Mouse (Mus musculus): Measurements from ENCODE around the gene Ankrd33b. TPM values are rescaled to one million over a fixed set of nuclear protein-coding genes. Genes with fewer than 3 reads are reported as not detected.
A peak's percentile ranks its signal among the peaks of the same experiment; 100 is the strongest.

Gene Ankrd33b
- polyA plus RNA-seq, 2 experiments = 0.52 to 0.59 TPM

DNA sequence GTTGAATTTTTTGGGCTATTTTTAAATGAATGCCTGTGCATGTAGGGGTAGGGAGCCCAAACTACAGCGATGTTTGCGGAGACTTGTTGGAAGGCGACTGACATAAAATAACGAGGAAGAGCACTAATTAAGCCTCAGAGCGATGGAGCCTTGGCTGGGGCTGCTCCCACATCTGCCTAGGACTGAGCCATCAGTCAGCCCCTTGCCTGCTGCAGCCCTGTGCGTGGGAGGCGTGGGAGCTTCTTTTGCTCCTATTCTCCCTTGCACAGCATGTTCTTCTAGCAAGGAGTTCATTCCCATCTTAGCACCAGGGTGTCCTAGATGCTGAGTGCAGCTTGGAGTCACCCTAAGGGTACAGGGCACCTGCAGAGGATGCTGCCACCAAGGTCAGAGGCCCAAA lies 25.2 kb upstream of the Ankrd33b start:
- Histone ChIP-seq H3K9ac (ENCODE audit: low read depth, low read length, severe bottlenecking) (no peak overlapping the region), H3K4me1 (ENCODE audit: control insufficient read depth, insufficient read depth, low read length) (no peaks in the 10 kb centered on the region), H3K36me3 (ENCODE audit: control insufficient read depth, insufficient read depth, low read length) (no peaks in the 10 kb centered on the region), H3K4me2 (replicated peaks; ENCODE audit: low read depth, low read length, severe bottlenecking) (no peak overlapping the region), H3K27ac (replicated peaks; ENCODE audit: low read depth, low read length) (no peak overlapping the region), H3K9me3 (ENCODE audit: control insufficient read depth, low read length) (no peaks in the 10 kb centered on the region), H3K4me3 (replicated peaks; ENCODE audit: low read length) (no peak overlapping the region), H3K27me3 (ENCODE audit: control insufficient read depth, insufficient read depth, low read length) (no peaks in the 10 kb centered on the region)
- WGBS = 71% methylated on average over 7 of the region's 7 CpGs
- no peak for TF ChIP-seq POLR2A (IDR thresholded peaks at IDR 0.05; ENCODE audit: borderline replicate concordance, extremely low read depth, insufficient read depth, insufficient read length)
- ATAC-seq (ENCODE audit: low FRiP score, low read depth) (no peak), DNase-seq (ENCODE audit: low spot score) (no peak)

- no peak for DNase-seq (ENCODE audit: low spot score)
- H3K9ac ChIP-seq (ENCODE audit: low read depth, low read length, severe bottlenecking) = no peak overlapping the region
- H3K36me3 ChIP-seq (ENCODE audit: control insufficient read depth, insufficient read depth, low read length) = no peaks in the 10 kb centered on the region
- no peak for ATAC-seq (ENCODE audit: low FRiP score, low read depth)
- 0 out of 2 replicates have a peak, but pooled peaks cover 2% of the 10 kb centered on the region for H3K9me3 ChIP-seq (ENCODE audit: control insufficient read depth, low read length)
- no peak for TF ChIP-seq POLR2A (IDR thresholded peaks at IDR 0.05; ENCODE audit: borderline replicate concordance, extremely low read depth, insufficient read depth, insufficient read length)
- H3K4me3 ChIP-seq (replicated peaks; ENCODE audit: low read length) = no peak overlapping the region
- no peaks in the 10 kb centered on the region for H3K27me3 ChIP-seq (ENCODE audit: control insufficient read depth, insufficient read depth, low read length)
- H3K27ac ChIP-seq (replicated peaks; ENCODE audit: low read depth, low read length) = no peak overlapping the region
- 89% methylated on average over 4 of the region's 4 CpGs for WGBS
- no peak overlapping the region for H3K4me2 ChIP-seq (replicated peaks; ENCODE audit: low read depth, low read length, severe bottlenecking)
- no peaks in the 10 kb centered on the region for H3K4me1 ChIP-seq (ENCODE audit: control insufficient read depth, insufficient read depth, low read length)
These were observed 24.6 kb upstream of the Ankrd33b start for GRCm38 (mm10) chr15:31392135-31392534.

GRCm38 (mm10) chr15:31381936-31382468 lies 14.5 kb upstream of the Ankrd33b start:
- 0 out of 2 replicates have a peak, but pooled peaks cover 1% of the 10 kb centered on the region for H3K9me3 ChIP-seq (ENCODE audit: control insufficient read depth, low read length)
- H3K36me3 ChIP-seq (ENCODE audit: control insufficient read depth, insufficient read depth, low read length) = no peaks in the 10 kb centered on the region
- no peak overlapping the region for H3K4me2 ChIP-seq (replicated peaks; ENCODE audit: low read depth, low read length, severe bottlenecking)
- H3K4me1 ChIP-seq (ENCODE audit: control insufficient read depth, insufficient read depth, low read length) = no peaks in the 10 kb centered on the region
- WGBS = 73% methylated on average over 11 of the region's 11 CpGs
- no peak for TF ChIP-seq POLR2A (IDR thresholded peaks at IDR 0.05; ENCODE audit: borderline replicate concordance, extremely low read depth, insufficient read depth, insufficient read length)
- H3K4me3 ChIP-seq (replicated peaks; ENCODE audit: low read length) = no peak overlapping the region
- H3K27ac ChIP-seq (replicated peaks; ENCODE audit: low read depth, low read length) = no peak overlapping the region
- ATAC-seq (ENCODE audit: low FRiP score, low read depth) (no peak), DNase-seq (ENCODE audit: low spot score) (no peak)
- no peaks in the 10 kb centered on the region for H3K27me3 ChIP-seq (ENCODE audit: control insufficient read depth, insufficient read depth, low read length)
- H3K9ac ChIP-seq (ENCODE audit: low read depth, low read length, severe bottlenecking) = no peak overlapping the region

- DNase-seq (ENCODE audit: low spot score) = no peak
- Histone ChIP-seq H3K36me3 (ENCODE audit: control insufficient read depth, insufficient read depth, low read length) (no peaks in the 10 kb centered on the region), H3K4me2 (replicated peaks; ENCODE audit: low read depth, low read length, severe bottlenecking) (no peak overlapping the region), H3K27me3 (ENCODE audit: control insufficient read depth, insufficient read depth, low read length) (no peaks in the 10 kb centered on the region), H3K27ac (replicated peaks; ENCODE audit: low read depth, low read length) (no peak overlapping the region), H3K9me3 (ENCODE audit: control insufficient read depth, low read length) (no peaks in the 10 kb centered on the region), H3K4me3 (replicated peaks; ENCODE audit: low read length) (no peak overlapping the region), H3K4me1 (ENCODE audit: control insufficient read depth, insufficient read depth, low read length) (no peaks in the 10 kb centered on the region), H3K9ac (ENCODE audit: low read depth, low read length, severe bottlenecking) (no peak overlapping the region)
- 87% methylated on average over 3 of the region's 3 CpGs for WGBS
- ATAC-seq (ENCODE audit: low FRiP score, low read depth) = no peak
- TF ChIP-seq POLR2A (IDR thresholded peaks at IDR 0.05; ENCODE audit: borderline replicate concordance, extremely low read depth, insufficient read depth, insufficient read length) = no peak
These were observed 11.9 kb upstream of the Ankrd33b start for GRCm38 (mm10) chr15:31379471-31379870.

DNA sequence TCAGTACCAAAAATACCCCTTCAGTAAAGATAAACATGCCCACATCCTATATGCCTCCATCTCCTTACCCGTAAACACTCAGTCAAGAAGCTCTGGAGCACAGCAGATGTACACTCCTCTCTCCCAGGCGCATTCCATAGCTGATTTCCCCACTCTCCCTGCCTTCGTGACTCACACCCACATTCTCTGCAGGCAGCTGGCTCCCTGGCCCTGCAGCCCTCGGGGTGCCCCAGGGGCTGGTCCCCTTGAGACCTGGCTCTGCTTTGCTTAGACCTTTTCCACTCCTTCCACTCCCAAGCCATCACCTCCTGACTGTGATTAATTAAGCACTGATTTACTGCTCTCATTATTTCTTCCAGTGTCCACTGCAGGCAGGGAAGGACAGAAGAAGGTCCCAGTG lies 7.7 kb upstream of the Ankrd33b start:
- Histone ChIP-seq H3K4me3 (replicated peaks; ENCODE audit: low read length) (no peak overlapping the region), H3K4me2 (replicated peaks; ENCODE audit: low read depth, low read length, severe bottlenecking) (no peak overlapping the region), H3K36me3 (ENCODE audit: control insufficient read depth, insufficient read depth, low read length) (no peaks in the 10 kb centered on the region), H3K9ac (ENCODE audit: low read depth, low read length, severe bottlenecking) (no peak overlapping the region), H3K27me3 (ENCODE audit: control insufficient read depth, insufficient read depth, low read length) (no peaks in the 10 kb centered on the region), H3K4me1 (ENCODE audit: control insufficient read depth, insufficient read depth, low read length) (no peaks in the 10 kb centered on the region), H3K9me3 (ENCODE audit: control insufficient read depth, low read length) (no peaks in the 10 kb centered on the region), H3K27ac (replicated peaks; ENCODE audit: low read depth, low read length) (no peak overlapping the region)
- WGBS = 21% methylated on average over 4 of the region's 4 CpGs
- ATAC-seq (ENCODE audit: low FRiP score, low read depth) = 0 out of 2 replicates have a peak, but pooled peaks have one; percentile 23
- no peak for TF ChIP-seq POLR2A (IDR thresholded peaks at IDR 0.05; ENCODE audit: borderline replicate concordance, extremely low read depth, insufficient read depth, insufficient read length)
- DNase-seq (ENCODE audit: low spot score) = no peak
